Mouse (Mus musculus): Measurements from ENCODE around the gene Cacna1e.

- no peak for TF ChIP-seq CTCF (IDR thresholded peaks at IDR 0.05; ENCODE audit: low read depth)
- TF ChIP-seq EP300 (IDR thresholded peaks at IDR 0.05; ENCODE audit: low read depth), result no peak
Measured at GRCm38 (mm10) chr1:154632886-154633285, 251.4 kb downstream of the Cacna1e start.

All from liver, embryonic 14.5 days (tissue).